Mouse (Mus musculus): ENCODE data around the gene Cap2. TPM values are rescaled to one million over a fixed set of nuclear protein-coding genes. Genes with fewer than 3 reads are reported as not detected.

The Cap2 gene
- polyA plus RNA-seq, 1 experiment: 10.3 TPM

DNA sequence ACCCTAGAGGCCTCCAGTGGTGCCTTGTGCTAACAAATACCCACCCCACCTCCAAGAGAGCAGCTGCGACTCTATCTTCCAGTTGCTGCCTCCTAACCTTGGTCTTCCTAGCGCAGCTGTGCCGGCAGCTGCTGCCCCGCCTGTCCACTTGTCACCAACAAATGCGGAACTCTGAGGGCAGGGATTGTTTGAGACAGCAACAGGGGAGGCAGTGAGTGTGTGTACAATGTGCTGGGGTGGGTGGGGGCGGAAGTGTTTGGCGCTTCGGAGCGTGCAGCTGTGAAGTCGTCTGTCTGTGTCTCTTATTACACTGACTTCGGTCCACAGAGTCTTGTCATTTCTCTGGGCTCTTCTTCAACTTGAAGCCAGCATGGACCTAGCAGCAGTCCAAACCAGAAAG lies 118.0 kb downstream of the Cap2 start:
- 15% methylated on average over 11 of the region's 11 CpGs for WGBS
- DNase-seq (ENCODE audit: low read depth, low spot score): peak; percentile 53

DNA sequence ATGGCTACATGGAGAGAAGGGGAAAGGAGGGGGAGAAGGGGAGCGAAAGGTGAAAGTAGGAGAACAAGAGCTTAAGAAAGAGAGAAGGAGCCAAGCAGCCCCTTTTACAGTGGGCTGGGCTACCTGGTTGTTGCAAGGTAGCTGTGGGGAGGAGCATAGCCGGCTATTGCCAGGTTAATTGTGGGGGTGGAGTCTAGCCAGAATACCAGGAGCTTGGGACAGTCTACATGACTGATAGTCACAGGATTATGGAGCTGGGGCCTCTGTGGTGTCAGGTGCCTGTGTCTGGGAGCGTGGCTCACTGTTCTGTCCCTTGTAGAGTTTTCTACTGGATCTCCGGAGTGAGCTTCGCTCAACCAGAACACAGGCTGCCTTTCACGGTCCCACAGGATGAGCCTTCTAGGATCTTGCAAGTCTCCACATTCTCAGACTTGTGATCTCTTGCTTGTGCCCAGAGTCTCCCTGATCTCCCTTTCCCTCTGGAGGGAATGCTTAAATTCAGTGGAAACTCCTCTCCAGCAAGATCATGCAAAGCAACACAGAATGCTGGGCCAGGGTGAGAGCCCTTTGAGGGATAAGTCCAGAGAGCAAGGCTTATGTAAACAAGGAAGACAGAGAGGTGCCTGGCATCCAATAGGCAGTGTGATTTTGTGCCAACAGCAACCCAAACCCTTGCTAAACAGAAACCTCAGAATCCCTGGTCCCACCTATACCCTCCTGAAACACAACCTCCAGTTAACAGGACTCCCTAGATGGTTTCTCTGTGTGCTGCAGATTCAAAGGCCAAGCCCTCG lies 119.5 kb downstream of the Cap2 start:
- peak; percentile 53 for DNase-seq (ENCODE audit: low read depth, low spot score)
- WGBS: 50% methylated on average over 7 of the region's 7 CpGs

DNA sequence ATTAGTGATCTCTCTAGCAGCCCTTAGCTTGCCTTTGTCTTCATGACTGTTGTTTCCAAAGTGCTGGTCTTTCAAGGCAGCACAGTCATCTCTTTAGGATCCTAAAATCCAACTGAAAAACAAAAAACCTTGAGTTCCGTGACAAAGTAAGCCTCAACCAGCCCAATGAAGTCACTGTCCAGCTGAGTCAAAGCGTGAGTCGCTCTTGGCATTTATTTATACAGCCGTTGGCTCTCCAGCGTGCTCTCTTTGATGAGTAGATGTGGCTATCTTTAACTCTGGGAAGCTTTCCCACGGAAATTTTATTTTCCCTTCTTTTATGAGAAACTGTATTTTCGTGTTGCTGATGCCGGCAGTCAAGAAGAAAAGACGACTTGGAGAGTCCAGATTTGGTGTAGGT lies 125.0 kb downstream of the Cap2 start:
- DNase-seq (ENCODE audit: low read depth, low spot score): no peak
- 72% methylated on average over 9 of the region's 9 CpGs for WGBS

DNA sequence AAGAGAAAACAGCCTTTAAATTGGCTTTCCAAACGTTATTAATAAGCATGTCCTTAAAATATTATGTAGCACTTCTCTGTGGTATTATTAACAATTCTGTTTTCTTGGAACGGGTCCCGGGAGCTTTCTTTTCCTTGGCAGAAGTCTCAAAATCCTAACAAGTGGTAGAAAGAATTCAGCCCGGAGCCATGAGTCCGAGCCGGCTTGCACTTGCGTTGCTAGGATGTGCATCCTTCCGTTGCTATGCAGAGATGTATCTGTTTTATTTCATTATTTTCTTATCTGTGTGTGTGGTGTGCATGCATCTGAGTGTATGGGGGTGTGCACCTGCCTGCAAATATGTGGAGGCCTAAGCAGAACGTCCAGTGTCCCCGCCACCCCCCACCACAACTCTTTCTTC lies 126.2 kb downstream of the Cap2 start:
- WGBS: 69% methylated on average over 10 of the region's 10 CpGs
- no peak for DNase-seq (ENCODE audit: low read depth, low spot score)

DNA sequence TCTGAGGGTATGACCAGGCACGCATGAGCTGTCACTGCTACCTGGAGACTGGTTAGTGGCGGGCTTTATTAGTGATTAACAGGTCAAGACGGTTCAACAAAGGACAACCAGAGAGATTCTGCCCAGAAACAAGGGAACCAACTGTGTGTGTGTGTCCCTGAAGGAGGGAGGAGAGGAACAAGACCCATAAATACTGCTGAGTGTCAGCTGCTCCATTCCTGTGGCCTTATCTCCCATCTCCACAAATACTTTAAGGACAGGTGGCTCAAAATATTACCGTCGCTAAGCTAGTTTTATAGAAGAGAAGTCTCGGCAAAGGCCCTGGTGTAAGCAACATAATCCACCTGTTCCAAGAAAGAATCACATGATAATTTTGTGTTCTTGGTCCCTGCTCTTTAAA lies 127.7 kb downstream of the Cap2 start:
- 77% methylated on average over 6 of the region's 6 CpGs for WGBS

DNA sequence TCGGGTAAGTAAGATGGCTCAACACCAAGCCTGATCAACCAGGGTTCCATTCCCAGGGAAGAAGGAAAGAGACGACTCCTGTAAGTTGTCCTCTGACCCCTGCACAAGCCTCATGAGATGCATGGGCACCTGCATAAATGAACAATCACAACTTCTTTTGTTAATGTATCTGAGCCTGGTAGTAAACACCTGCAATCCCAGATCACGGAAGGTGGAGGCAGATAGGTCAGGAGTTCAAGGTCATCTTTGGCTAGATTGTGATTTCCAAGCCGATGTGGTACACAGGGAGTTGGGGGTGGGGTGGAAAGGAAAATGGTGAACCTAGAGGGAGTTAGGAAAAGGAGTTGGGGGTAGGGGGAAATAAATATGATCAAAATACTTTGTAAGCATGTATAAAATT lies 131.1 kb downstream of the Cap2 start:
- WGBS: 56% methylated on average over 4 of the region's 4 CpGs

More for the DNA sequence above, 127.7 kb downstream of the Cap2 start:
- DNase-seq (ENCODE audit: low read depth, low spot score): no peak

DNA sequence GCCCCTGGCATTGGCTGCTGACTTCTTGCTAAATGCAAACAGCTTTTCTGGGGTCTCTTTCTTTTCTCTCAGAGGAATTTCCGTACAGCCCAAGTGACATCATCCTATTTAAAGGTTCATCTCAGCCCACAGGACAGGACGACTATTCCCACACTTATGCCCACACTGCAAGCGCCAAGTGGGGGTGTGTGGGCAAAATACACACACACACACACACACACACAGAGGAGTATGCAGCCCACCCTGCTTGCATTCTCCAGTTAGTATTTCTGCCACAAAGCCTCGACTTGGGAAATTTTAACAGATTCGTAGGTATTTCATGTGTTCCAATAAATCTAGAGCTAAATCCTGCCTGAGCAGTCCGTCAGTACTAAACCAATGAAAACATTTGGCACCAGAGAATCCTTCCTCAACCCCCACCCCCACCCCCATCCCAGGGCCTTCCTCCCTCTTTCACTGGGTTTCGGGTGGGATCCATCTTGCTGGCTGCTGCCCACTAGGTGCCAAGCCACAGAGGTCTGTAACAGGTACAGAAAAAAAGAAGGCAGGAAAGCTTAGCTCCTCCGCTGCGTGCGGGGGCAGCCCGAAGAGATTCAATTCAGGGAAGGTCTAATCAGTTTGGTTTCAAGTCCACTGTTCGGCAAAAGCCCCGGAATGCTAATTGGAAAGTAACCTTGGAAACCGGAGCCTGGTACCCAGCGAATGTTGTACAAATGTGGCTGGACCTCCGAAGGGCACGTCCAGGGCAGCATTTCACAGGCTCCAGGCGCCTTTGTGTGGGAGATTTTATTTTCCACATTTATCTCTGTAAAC lies 131.9 kb downstream of the Cap2 start:
- WGBS: 76% methylated on average over 18 of the region's 18 CpGs
- no peak for DNase-seq (ENCODE audit: low read depth, low spot score)

More for the DNA sequence above, 131.1 kb downstream of the Cap2 start:
- DNase-seq (ENCODE audit: low read depth, low spot score): no peak

DNA sequence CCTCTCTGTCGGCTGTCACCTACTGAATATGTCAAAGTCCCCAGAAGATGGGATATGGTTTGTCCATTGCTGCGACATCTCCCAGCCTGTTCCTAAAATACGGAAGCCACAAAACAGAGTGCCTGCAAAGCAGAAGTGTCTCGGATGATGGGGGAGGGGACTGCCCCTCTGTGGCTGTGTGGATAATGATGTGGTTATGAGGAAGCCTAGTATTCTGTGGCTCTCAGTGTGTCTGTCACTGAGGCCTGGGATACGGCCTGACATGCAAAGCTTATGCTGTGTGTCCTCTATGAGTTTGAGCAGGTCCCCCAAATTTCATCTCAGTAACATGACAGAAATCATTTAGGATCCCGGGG lies 132.5 kb downstream of the Cap2 start:
- DNase-seq (ENCODE audit: low read depth, low spot score): no peak
- 72% methylated on average over 6 of the region's 6 CpGs for WGBS

DNA sequence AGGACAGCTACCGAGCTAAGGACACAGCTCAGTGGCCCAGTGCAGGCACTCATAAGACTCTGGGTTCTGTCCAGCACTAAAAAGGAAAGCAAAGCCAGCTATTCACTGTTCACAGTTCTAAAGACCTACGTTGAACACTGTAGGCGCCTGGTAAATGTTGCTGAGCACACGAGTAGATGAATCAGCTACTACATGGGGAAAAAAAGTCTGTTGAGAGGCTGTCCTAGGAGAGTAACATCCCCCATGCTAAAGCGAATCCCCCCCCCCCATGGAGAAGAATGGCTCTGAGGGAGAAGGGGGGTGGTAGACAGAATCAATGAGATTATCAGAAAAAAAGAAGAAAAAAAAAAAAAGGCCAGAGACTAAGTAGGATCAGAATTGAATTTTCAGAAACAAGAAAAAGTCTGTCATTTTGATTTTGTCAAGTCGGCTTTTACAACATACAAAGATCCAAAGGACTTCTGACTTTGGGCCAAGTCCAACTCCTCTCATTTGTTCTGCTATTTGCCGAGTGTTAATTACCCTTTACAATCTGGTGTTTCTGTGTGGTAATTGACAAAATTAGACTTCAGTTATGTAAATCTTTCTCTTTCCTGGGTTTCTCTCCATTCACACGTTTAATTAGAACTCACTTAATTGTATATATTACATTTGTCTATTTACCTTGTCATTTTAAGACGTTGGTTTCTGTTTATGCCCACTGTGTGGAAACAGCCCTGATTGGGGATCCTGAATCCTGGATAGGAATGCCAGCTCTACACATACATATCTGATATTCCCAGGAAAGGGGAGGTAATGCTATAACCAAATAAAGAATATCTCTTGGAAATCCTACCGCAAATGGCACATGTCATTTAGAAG lies 139.2 kb downstream of the Cap2 start:
- 68% methylated on average over 10 of the region's 10 CpGs for WGBS
- no peak for DNase-seq (ENCODE audit: low read depth, low spot score)

DNA sequence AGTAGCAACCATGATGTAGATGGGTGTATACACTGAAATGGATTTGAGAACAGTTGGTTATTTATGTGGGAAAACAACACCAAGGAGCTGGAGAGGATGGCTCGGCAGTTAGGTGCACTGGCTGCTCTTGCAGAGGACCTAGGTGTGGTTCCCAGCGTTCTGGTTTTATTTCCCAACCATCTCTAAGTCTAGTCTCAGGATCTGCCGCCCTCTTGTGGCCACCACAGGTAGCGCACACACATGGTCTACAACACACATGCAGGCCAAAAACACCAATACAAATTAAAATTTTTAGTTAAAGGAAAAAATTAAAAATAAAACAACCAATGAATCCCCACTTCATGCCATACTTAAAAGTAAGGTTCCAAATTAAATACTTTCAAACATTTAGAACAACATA lies 140.7 kb downstream of the Cap2 start:
- WGBS: 86% methylated on average over 4 of the region's 4 CpGs
- no peak for DNase-seq (ENCODE audit: low read depth, low spot score)

DNA sequence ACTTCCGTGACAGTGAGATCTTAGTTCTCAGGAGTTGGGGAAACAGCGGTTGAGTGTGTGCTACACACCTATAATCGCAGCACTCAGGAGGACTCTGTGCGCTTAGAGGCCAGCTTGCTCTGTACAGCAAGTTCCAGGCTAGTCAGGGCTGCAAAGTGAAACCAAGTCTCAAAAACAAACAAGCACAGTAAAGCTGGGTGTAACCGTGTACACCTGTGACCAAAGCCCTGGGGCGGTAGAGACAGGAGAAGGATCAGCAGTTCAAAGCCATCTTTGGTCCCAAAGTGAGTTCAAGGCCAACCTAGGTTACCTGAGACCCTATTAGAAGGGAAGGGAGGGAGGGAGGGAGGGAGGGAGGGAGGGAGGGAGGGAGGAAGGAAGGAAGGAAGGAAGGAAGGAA lies 142.5 kb downstream of the Cap2 start:
- no peak for DNase-seq (ENCODE audit: low read depth, low spot score)
- 46% methylated on average over 6 of the region's 6 CpGs for WGBS

DNA sequence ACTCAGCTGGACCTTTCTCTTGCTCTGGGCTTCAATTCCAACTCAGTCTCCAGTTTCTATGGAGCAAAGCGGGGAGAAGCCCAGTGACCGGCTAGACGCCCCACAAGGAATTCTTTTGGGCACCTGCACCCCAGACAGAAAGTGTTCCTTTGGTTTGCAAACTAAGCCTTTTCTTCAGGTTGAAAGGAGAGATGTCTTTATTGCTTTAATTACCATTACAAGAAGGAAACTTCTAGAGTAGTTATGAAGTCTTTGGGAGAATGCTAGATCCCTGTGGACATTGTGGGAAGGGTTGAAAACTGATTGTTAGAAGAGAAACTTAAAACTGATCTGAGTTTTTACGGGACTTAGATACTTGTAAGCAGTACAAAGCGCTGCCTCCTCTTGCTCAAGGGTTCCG lies 143.8 kb downstream of the Cap2 start:
- DNase-seq (ENCODE audit: low read depth, low spot score): no peak
- 91% methylated on average over 6 of the region's 6 CpGs for WGBS

DNA sequence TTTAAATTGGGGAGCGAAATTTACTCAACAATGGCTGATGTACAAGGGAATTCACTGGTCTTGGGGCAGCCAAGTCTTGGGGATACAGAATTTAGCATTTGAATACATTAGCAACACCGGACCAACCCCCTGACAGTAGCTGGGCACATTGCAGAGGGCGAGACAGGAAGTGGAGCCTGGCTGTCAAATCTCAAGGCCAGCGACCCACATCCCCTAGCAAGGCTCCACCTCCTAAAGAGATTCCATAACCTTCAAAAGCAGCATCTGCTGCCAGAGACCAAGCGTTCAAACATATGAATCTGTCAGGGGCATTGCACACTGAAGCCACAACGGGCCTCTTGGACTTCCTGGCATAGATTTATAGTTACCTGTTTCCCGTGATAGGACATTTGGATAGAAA lies 150.2 kb downstream of the Cap2 start:
- DNase-seq (ENCODE audit: low read depth, low spot score): no peak
- 80% methylated on average over 7 of the region's 7 CpGs for WGBS

DNA sequence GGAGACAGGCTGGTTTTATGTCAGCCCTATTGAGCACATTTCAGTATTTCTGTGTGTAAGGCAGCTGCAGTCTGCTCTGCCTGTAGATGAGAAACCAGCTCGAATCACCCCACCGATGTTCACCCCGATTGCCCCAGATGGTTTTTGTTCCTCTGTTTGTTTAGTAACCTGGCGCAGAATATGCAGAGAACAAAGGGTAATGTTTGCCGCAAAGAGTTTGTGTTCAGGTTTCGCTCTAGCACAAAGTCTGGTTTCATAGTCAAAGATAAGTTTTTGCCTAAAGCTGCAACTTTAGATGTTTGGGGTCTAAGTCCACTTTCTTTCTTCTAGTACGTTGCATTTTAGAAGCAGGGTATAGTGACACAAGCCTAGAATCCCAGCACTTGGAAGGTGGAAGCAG lies 151.0 kb downstream of the Cap2 start:
- 62% methylated on average over 7 of the region's 7 CpGs for WGBS
- DNase-seq (ENCODE audit: low read depth, low spot score): no peak

DNA sequence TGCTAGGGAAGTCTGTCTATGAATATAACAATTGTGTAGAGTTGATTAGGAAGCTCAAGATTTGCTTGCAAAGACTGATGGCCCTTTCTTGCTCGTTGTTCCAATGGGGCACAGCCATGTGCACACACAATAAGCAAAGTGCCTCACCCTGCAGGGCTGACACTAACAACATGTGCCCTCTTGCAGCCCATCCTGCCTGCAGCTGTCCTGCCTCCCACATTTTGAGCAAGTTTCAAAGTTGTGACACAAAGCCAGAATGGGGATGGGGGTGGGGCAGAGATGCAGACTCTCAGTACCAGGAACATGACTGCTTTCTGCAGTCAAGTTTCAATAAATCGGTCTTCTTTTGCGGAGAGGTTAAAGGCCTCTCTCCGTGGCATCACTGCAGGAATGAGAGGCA lies 152.0 kb downstream of the Cap2 start:
- WGBS: 65% methylated on average over 4 of the region's 4 CpGs
- no peak for DNase-seq (ENCODE audit: low read depth, low spot score)

DNA sequence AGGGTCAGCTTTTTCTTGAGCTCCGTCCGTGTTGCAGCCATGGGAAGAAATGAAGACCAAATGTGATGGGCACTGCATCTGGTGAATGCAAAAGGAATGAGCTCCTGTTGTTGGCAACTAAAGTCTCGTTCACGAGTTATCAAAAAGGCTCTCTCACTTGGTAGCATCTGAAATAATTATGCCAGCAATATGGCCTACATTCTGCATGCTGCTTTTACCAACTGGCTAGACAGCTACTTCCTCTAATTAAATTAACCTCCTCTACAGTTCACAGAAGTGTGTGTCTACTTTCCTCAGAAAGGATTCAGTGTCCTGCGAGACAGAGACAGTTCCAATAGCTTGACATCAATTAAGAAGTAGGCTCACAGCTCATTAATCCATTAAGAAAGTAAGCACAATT lies 152.9 kb downstream of the Cap2 start:
- no peak for DNase-seq (ENCODE audit: low read depth, low spot score)
- whole genome bisulfite sequencing: 87% methylated on average over 5 of the region's 5 CpGs

DNA sequence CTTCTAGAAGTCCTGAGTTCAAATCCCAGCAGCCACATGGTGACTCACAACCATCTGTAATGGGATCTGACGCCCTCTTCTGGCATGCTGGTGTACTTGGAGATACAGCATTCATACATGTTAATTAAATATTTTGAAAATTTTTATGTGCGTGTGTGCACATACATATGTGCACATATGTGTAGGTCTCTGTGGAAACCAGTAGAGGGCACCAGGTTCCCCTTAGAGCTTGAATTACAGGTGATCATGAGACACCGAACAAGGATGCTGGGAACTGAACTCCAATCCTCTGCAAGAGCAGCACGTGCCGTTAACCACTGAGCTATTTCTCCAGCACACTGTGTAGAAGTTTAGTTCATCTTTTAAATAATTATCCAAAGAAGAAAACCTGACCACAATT lies 157.6 kb downstream of the Cap2 start:
- 90% methylated on average over 5 of the region's 5 CpGs for WGBS
- no peak for DNase-seq (ENCODE audit: low read depth, low spot score)

DNA sequence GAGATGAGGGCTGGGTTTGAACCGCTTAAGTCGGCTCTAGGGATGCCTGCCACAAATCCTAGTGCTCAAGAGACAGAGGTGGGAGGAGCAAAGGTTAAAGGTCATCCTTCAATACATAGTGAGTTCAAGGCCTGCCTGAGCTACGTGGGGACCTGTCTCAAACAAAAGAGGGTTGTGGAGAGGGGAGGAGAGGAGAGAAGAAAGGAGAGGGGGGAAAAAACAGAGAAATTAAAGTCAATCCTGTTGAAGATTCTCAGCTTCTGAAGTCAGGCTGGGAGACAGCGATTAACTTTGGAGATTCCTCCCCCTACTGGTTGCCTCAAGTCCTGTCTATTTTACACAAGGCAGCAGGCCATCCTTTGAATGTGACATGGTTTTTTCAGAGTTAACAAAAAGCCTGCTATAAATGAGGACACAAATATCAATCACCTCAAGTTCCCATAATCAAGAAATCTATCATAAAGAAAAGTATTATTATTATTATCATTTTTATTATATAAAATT lies 161.9 kb downstream of the Cap2 start:
- no peak for DNase-seq (ENCODE audit: low read depth, low spot score)
- WGBS: 20% methylated on average over 4 of the region's 4 CpGs

DNA sequence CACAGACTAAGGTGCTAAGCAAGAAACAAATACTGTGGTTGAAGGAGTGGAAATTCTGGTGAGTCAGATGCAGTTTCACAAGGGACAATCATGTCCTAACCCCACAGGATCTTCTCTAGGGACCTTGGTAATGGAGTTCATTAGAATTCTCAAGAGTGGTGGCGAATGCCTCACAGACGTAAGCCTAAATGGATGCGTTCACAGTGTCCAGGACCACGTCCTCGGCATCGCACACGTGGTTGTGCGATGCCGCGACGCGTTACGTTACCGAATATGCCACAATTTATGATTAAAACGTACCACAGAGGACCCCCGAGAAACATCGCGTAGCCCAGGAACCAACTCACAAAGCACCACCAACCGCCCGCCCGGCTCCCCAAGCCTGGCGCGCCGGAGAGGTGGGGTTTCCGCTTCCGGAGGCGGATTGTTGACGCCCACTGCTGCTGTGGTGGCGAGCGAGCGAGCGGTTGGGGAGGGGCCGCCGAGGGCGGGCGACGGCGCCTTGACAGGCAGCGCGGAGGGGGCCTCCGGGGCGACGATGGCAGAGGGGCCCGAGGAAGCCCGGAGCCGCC lies 167.5 kb downstream of the Cap2 start, which contains the start of gene Fam8a1:
Gene Fam8a1 (plus strand): TSS at position 475 of the 572 bp plus-strand sequence.
- DNase-seq (ENCODE audit: low read depth, low spot score): peak; percentile 63
- whole genome bisulfite sequencing: 1% methylated on average over 46 of the region's 46 CpGs

Measured in large intestine, adult 2 months (tissue).